Mouse (Mus musculus): Measurements from ENCODE around the gene Qtrt1.
A peak's percentile ranks its signal among the peaks of the same experiment; 100 is the strongest.

Qtrt1 gene

GRCm38 (mm10) chr9:21419646-21420045 lies 8.0 kb downstream of the Qtrt1 start:
- no peak for DNase-seq (ENCODE audit: low spot score)

- DNase-seq (ENCODE audit: low spot score) = peak; percentile 100
Observed at GRCm38 (mm10) chr9:21424631-21425555, 13.3 kb downstream of the Qtrt1 start, which contains the start of gene Dnm2. TSS of gene Dnm2 (plus strand) at chr9:21424908.

GRCm38 (mm10) chr9:21425556-21425945 lies 13.9 kb downstream of the Qtrt1 start:
- DNase-seq (ENCODE audit: low spot score) = no peak

GRCm38 (mm10) chr9:21426013-21426412 lies 14.4 kb downstream of the Qtrt1 start:
- DNase-seq (ENCODE audit: low spot score) = no peak

- DNase-seq (ENCODE audit: low spot score) = no peak
Observed at GRCm38 (mm10) chr9:21426525-21426924, 14.9 kb downstream of the Qtrt1 start.

GRCm38 (mm10) chr9:21427773-21428172 lies 16.1 kb downstream of the Qtrt1 start:
- no peak for DNase-seq (ENCODE audit: low spot score)

- no peak for DNase-seq (ENCODE audit: low spot score)
Observed at GRCm38 (mm10) chr9:21428178-21428577, 16.5 kb downstream of the Qtrt1 start.

GRCm38 (mm10) chr9:21430724-21431123 lies 19.1 kb downstream of the Qtrt1 start:
- no peak for DNase-seq (ENCODE audit: low spot score)

- DNase-seq (ENCODE audit: low spot score) = no peak
Observed at GRCm38 (mm10) chr9:21432066-21432465, 20.4 kb downstream of the Qtrt1 start.

GRCm38 (mm10) chr9:21433766-21434165 lies 22.1 kb downstream of the Qtrt1 start:
- no peak for DNase-seq (ENCODE audit: low spot score)

GRCm38 (mm10) chr9:21434410-21434809 lies 22.8 kb downstream of the Qtrt1 start:
- DNase-seq (ENCODE audit: low spot score) = no peak

GRCm38 (mm10) chr9:21435777-21436635 lies 24.4 kb downstream of the Qtrt1 start:
- DNase-seq (ENCODE audit: low spot score) = no peak

GRCm38 (mm10) chr9:21437577-21437976 lies 25.9 kb downstream of the Qtrt1 start:
- no peak for DNase-seq (ENCODE audit: low spot score)

- no peak for DNase-seq (ENCODE audit: low spot score)
Observed at GRCm38 (mm10) chr9:21438219-21438618, 26.6 kb downstream of the Qtrt1 start.

GRCm38 (mm10) chr9:21439456-21439855 lies 27.8 kb downstream of the Qtrt1 start:
- DNase-seq (ENCODE audit: low spot score) = no peak

- DNase-seq (ENCODE audit: low spot score) = no peak
Observed at GRCm38 (mm10) chr9:21439914-21440313, 28.3 kb downstream of the Qtrt1 start.

- DNase-seq (ENCODE audit: low spot score) = no peak
Observed at GRCm38 (mm10) chr9:21440387-21440786, 28.8 kb downstream of the Qtrt1 start.

GRCm38 (mm10) chr9:21443853-21444252 lies 32.2 kb downstream of the Qtrt1 start:
- DNase-seq (ENCODE audit: low spot score) = no peak

- no peak for DNase-seq (ENCODE audit: low spot score)
Observed at GRCm38 (mm10) chr9:21444574-21444973, 32.9 kb downstream of the Qtrt1 start.

- no peak for DNase-seq (ENCODE audit: low spot score)
Observed at GRCm38 (mm10) chr9:21445081-21445744, 33.6 kb downstream of the Qtrt1 start.

- DNase-seq (ENCODE audit: low spot score) = no peak
Observed at GRCm38 (mm10) chr9:21447778-21448177, 36.1 kb downstream of the Qtrt1 start.

- DNase-seq (ENCODE audit: low spot score) = no peak
Observed at GRCm38 (mm10) chr9:21449710-21450109, 38.1 kb downstream of the Qtrt1 start.
